Mouse (Mus musculus) c-Kit-positive CD71-negative TER-119-negative erythroid progenitor cells, embryonic 14.5 days (primary cell): ENCODE data around the gene Galk1.
"Not testable (repeated sequence)": the region's sequence is repeated elsewhere in the genome, so short reads cannot be mapped to it uniquely, and the experiment has no call there.

ENCODE experiments used
- DNase-seq: peaks from one replicate; pipeline ENCODE4 v3.0.0-alpha.2; 2013; ENCODE audit warnings: low read depth

Galk1 gene

GRCm38 (mm10) chr11:116030898-116031845, 18.7 kb upstream of the Galk1 start:
- no peak for DNase-seq

GRCm38 (mm10) chr11:116030088-116030897, 17.8 kb upstream of the Galk1 start, which contains the start of gene Unk:
Gene Unk, plus strand, starts transcription at chr11:116030322.
- DNase-seq, result peak; percentile 93

- no peak for DNase-seq
These were observed 16.8 kb upstream of the Galk1 start for GRCm38 (mm10) chr11:116029086-116029865.

DNA sequence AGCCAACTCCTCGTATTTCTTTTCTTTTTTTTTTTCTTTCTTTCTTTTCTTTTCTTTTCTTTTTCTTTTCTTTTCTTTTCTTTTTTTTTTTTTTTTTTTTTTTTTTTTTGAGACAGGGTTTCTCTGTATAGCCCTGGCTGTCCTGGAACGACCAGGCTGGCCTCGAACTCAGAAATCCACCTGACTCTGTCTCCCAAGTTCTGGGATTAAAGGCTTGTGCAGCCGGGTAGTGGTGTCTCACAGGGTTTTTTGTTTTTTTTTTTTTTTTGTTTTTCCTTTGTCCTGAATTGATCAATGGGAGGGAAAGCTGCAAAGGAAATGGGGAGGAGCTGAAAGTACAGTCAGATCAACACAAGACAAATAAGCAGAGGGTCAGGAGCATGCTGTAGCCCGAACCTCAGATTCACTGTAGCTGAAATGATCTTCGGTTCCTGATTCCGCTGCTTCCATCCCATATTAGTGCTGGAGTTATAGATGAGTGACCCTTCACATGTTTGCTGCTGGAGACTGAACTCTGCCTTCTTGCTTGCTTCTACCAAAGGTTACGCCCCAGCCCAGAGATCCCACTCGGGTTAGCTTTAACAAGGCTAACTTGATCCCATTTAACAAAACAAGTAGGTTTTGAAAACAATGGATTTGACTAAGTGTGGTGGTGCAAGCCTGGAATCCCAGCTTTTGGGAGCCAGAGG, 15.8 kb upstream of the Galk1 start:
- DNase-seq, result no peak

DNA sequence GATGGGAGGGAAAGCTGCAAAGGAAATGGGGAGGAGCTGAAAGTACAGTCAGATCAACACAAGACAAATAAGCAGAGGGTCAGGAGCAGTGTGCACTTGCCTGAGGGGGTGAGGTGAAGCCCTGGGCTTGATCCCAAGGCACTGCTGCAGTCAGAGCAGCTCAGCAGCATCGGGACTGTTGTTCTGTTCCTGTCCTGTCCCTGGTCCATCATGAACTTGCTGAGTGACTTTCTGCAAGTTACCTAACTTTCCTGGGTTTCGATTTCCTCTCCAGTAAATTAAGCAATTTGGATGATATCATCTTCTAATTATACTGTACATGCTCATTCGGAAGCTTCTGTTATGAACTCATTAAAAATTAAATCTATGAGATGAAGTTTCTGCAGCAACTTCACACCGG, 15.2 kb upstream of the Galk1 start, which contains the start of gene H3f3b:
Gene H3f3b (minus strand): TSS at position 207 of the 400 bp plus-strand sequence.
- DNase-seq, result no peak

DNA sequence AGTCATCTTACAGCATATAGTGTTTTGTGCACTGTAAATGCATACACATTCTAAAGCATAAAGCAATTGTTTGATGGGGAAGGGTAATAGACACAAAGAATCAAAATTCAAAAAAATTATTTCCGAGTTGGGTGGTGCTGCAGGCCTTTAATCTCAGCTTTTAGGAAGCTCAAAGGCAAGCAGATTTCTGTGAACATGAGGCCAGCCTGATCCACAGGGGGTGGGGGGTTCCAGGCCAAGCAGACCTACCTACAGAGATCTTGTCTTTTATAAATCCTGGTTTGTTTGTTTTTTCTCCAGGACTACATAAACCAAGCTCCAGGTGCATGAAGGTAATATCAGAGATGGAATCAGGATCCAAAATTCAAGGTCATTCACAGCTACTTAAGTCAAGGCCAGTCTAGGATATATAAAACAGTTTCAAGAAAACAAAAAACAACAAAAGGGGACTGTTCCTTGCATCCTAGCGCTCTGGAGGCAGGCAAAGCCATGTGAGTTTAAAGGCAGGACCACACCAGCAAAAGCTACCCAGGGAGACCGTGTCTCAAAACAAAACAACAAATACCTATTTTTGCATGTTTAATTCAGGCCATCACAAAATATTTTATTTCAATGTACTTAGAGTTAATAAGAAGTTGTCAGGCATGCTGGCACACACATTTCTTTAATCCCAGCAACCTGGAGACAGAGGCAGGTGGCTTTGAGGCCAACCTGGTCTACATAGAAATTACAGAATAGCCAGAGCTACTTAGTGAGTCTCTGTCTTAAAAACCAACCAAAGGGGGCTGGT, 12.7 kb upstream of the Galk1 start:
- DNase-seq, result no peak

DNA sequence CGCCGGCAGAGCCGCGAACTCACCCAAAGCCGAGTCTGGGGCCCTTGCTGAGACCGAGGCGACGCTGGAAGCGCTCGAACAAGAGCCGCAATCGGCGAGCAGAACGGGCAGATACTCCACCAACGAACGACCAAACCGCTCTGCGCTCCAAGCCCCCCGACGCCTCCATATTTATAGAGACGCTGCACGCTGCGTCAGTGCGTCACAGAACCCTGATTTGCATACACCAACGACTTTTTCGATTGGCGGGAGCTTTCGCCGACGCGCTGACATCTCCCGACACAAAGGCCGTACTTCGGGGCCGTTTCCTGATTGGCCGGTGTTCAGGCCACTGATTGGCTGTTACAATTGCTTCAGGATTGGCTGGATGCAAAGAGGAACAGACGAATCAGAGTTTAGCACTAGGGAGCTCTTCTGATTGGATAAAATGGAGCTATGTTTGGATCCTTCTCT, 11.9 kb upstream of the Galk1 start:
- DNase-seq, result peak; percentile 97

GRCm38 (mm10) chr11:116023771-116024355, 11.3 kb upstream of the Galk1 start:
- peak; percentile 72 for DNase-seq

- not testable (repeated sequence) for DNase-seq
These were observed 10.7 kb upstream of the Galk1 start for GRCm38 (mm10) chr11:116023074-116023770.

DNA sequence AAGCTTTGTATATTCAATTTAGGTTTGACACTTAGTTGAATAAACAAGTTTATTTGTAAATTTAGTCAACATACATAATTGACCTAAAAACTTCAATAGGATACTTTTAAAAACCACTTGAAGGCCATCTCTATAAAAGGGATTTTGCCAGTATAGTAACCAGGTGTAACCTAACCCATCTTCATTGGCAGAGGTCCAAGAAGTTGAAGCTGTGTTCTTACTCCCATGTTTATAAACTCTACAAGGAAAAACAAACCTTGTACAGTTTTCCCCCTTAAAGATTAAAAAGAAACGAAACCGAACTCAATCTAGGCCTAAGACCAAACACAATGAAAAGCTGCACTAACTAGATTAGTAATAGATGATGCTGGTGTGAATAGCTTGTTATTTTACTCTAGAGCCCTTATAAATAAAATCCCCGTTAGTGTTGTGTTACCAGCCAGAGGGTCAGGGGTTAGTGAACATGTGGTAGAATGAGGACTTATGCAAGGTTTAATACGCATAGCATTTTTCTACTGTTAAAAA, 9.8 kb upstream of the Galk1 start:
- no peak for DNase-seq

DNA sequence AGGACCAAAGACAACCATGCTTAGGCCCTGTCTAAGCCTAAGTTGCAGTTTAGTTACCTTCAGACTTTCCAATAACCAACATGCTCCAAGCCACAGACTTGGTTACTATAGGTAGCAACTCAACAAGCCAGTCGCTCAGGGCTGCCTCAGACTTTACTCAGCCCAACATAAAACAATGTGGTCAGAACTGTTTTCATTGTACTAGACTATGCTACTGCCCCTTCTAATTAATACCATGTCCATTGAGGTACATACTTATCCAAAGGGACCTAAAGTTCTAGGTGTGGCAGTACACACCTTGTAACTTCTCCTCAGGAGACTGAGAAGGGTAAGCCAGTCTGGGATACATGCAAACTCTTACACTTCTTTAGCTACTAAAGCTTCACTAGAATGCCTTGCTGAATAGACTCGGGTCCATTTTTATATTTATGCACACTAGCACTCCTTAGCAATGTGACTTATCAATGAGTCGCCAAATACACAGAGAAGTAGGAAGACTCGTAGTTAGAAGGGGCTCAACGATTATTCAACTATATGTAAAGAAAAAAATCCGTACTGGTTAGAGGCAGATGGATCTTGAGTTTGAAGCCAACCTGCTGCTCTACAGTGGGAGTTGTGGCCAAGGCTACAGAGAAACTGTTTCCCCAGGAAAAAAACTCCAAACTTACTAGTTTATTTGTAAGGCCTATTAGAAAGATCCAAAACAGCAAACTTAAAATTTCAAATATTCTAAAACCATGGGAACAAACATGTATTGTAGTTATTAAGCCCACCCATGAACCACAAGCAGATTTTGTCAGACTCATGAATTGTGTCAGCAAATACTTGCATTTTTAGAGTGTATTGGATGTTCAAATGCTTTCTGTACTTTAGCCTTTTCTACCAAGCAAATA, 9.1 kb upstream of the Galk1 start:
- DNase-seq, result no peak

GRCm38 (mm10) chr11:116020519-116020922, 8.0 kb upstream of the Galk1 start:
- DNase-seq, result no peak

GRCm38 (mm10) chr11:116019976-116020411, 7.5 kb upstream of the Galk1 start:
- DNase-seq, result no peak

- no peak for DNase-seq
These were observed 6.9 kb upstream of the Galk1 start for GRCm38 (mm10) chr11:116019360-116019791.

GRCm38 (mm10) chr11:116018867-116019266, 6.3 kb upstream of the Galk1 start:
- DNase-seq, result not testable (repeated sequence)

DNA sequence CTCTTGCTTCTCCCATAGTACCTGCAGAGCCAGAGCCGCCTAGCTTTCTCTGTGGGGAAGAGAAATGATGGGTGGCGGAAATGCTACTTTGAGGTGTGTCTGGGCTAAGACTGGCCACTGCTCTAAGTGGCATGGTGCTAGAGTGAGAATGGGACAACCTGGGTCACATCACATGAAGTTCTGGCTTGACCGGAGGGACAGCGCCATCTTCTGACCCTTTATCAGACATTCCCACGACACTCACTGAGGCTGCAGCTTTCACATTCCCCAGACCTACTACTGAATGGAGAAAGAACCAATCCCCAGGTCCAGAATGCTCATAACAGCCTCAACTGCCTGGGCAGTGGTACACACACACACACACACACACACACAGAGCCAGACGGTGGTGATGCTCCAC, 5.6 kb upstream of the Galk1 start:
- DNase-seq, result no peak

- no peak for DNase-seq
These were observed 2.3 kb upstream of the Galk1 start for GRCm38 (mm10) chr11:116014821-116015220.
